Mouse (Mus musculus): ENCODE results near the gene Abhd14b. TPM values are rescaled to one million over a fixed set of nuclear protein-coding genes. Genes with fewer than 3 reads are reported as not detected.

Abhd14b gene
- polyA plus RNA-seq, 1 experiment from 2014 or later, result 11.0 TPM

DNA sequence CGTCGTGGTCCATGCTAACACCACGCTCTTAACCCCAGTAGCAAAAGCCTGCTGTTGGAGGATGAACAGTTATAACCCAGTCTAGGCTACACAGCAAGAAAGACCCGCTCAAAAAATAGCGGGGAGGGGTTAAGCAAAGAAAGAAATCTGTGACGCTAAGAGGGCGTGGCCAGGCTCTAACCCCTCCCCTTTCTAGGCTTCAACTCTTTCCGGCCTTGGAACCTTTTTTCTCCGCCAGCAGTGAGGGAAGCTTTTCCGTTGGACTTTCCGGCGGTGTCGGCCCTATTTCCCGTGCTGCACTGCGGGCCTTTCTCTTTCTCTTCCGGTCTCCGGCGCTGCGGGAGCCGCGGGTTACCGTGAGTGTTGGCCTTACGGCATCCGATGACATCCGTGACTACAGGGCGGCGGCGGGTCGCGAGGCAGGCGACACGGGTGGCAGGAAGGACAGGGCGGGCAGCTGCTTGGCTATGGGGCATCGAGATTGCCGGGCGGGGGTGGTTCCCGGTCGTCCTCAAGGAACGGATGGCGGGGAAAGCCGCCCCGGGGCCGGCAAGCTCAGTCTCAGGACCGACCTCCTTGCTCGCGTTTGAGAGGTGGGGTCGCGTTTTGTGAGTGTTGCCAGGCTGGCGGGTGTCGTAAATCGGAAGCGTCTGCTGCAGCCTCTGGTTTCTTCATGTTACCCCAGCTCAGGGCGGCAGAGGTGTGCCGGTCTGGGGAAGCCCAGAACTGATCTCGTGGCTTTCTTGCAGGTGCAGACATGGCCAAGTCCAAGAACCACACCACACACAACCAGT lies 17.8 kb upstream of the Abhd14b start, which contains the start of gene Rpl29:
TSS of gene Rpl29 (plus strand) at position 234 of the 794 bp plus-strand sequence.
- peak; percentile 92 for ATAC-seq (ENCODE audit: insufficient read depth)
- 0 out of 2 replicates have a peak, but pooled peaks cover 3% of the 10 kb centered on the region for H3K4me1 ChIP-seq (ENCODE audit: insufficient read depth)
- no peaks in the 10 kb centered on the region for H3K27me3 ChIP-seq (ENCODE audit: insufficient read depth, low read length)
- H3K9ac ChIP-seq, result peak within 1 kb of the TSS; percentile 96
- no peaks in the 10 kb centered on the region for H3K9me3 ChIP-seq (ENCODE audit: low read depth, low read length)
- under 1% methylated on average over 55 of the region's 55 CpGs for WGBS
- H3K4me2 ChIP-seq, result peak within 1 kb of the TSS; percentile 89
- peak within 1 kb of the TSS; percentile 87 for H3K4me3 ChIP-seq (ENCODE audit: low read depth, low read length)
- TF ChIP-seq CTCF (IDR thresholded peaks at IDR 0.05; ENCODE audit: low read depth), result no peak
- DNase-seq, result peak; percentile 100
- peak within 1 kb of the TSS; percentile 98 for H3K27ac ChIP-seq (ENCODE audit: low read depth)
- H3K36me3 ChIP-seq (ENCODE audit: insufficient read depth), result peaks cover 39% of the 10 kb centered on the region

DNA sequence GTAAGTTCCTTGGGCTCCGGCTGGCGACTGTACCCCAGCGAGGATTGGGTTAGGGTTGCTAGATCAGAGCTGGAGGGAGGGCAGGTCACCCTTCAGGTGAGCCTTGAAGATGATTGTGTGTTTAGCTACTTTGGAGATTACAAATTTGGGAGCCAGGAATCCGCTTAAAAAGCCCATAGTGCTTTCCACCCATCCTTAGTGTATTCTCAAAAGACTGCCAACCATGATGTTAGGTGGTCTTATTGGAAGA lies 17.3 kb upstream of the Abhd14b start:
- H3K27me3 ChIP-seq (ENCODE audit: insufficient read depth, low read length), result no peaks in the 10 kb centered on the region
- peaks cover 40% of the 10 kb centered on the region for H3K36me3 ChIP-seq (ENCODE audit: insufficient read depth)
- no peaks in the 10 kb centered on the region for H3K9me3 ChIP-seq (ENCODE audit: low read depth, low read length)
- DNase-seq (no peak), ATAC-seq (ENCODE audit: insufficient read depth) (no peak)
- H3K4me2 ChIP-seq, result peak overlapping the region; percentile 89
- H3K27ac ChIP-seq (ENCODE audit: low read depth), result peak overlapping the region; percentile 98
- WGBS, result 3% methylated on average over 4 of the region's 4 CpGs
- peak overlapping the region; percentile 87 for H3K4me3 ChIP-seq (ENCODE audit: low read depth, low read length)
- peak overlapping the region; percentile 96 for H3K9ac ChIP-seq
- no peak for TF ChIP-seq CTCF (IDR thresholded peaks at IDR 0.05; ENCODE audit: low read depth)
- H3K4me1 ChIP-seq (ENCODE audit: insufficient read depth), result 0 out of 2 replicates have a peak, but pooled peaks cover 3% of the 10 kb centered on the region

DNA sequence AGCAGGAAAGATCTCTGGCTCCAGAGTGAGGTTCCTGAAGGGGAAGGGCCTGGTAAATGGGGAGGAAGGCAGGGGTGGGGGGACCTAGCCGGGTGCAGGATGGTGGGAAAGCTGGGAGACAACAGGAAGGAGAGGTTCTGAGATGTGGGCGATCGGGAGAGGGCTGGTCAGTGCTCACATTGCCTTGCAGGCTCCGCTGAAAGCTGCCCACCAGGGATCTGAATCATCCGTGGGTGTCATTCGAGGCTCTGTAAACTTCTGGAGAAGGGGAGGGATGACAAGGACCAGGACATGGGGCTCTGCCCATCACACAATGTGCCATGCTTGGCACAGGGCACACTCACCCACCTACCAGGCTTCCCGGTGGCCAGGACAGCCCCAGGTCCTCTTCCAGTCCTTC lies 13.9 kb upstream of the Abhd14b start:
- no peaks in the 10 kb centered on the region for H3K9me3 ChIP-seq (ENCODE audit: low read depth, low read length)
- peaks cover 40% of the 10 kb centered on the region for H3K36me3 ChIP-seq (ENCODE audit: insufficient read depth)
- peaks cover 3% of the 10 kb centered on the region; the same call in 1 of the 2 replicates for H3K4me1 ChIP-seq (ENCODE audit: insufficient read depth)
- H3K4me3 ChIP-seq (ENCODE audit: low read depth, low read length), result no peak overlapping the region
- H3K4me2 ChIP-seq, result no peak overlapping the region
- DNase-seq, result no peak
- no peaks in the 10 kb centered on the region for H3K27me3 ChIP-seq (ENCODE audit: insufficient read depth, low read length)
- H3K9ac ChIP-seq, result no peak overlapping the region
- WGBS, result 65% methylated on average over 7 of the region's 7 CpGs
- ATAC-seq (ENCODE audit: insufficient read depth), result no peak
- no peak overlapping the region for H3K27ac ChIP-seq (ENCODE audit: low read depth)
- no peak for TF ChIP-seq CTCF (IDR thresholded peaks at IDR 0.05; ENCODE audit: low read depth)

DNA sequence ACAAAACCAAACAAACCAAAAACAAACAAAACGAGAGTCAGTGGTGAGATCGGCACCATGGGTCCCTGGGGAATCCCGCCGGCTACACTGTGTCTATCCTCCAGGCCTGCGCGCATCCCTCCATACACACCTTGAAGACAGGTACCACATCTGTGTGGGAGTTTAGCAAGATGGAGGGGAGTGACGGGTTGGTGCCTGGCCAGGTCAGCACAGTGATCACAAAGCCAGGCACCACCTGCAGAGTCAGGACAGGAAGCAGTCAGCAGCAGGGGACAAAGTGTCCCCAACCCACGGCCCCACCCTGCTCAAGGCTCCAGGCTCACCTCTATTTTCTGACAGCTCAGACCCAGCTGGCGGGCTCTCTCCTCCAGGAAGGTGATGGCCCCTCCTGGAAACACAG lies 10.7 kb upstream of the Abhd14b start:
- Histone ChIP-seq H3K36me3 (ENCODE audit: insufficient read depth) (peaks cover 29% of the 10 kb centered on the region), H3K9me3 (ENCODE audit: low read depth, low read length) (no peaks in the 10 kb centered on the region), H3K27ac (ENCODE audit: low read depth) (no peak overlapping the region), H3K4me1 (ENCODE audit: insufficient read depth) (peaks cover 3% of the 10 kb centered on the region; the same call in 1 of the 2 replicates), H3K4me2 (no peak overlapping the region), H3K27me3 (ENCODE audit: insufficient read depth, low read length) (no peaks in the 10 kb centered on the region), H3K9ac (no peak overlapping the region), H3K4me3 (ENCODE audit: low read depth, low read length) (no peak overlapping the region)
- TF ChIP-seq CTCF (IDR thresholded peaks at IDR 0.05; ENCODE audit: low read depth), result no peak
- 69% methylated on average over 9 of the region's 9 CpGs for WGBS
- ATAC-seq (ENCODE audit: insufficient read depth) (no peak), DNase-seq (no peak)

DNA sequence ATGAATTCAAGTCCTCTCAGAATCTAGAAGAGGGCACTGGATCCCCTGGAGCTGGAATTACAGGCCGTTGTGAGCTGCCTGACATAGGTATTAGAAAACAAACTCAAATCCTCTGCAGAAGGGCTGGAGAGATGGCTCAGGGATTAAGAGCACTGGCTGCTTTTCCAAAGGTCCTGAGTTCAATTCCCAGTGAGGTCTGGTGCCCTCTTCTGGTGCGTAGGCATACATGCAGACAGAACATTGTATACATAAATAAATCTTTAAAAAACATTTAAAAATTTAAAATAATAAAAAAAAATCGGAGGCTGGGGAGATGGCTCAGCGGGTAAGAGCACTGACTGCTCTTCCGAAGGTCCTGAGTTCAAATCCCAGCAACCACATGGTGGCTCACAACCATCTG lies 4.6 kb upstream of the Abhd14b start:
- Histone ChIP-seq H3K9ac (no peak overlapping the region), H3K4me2 (no peak overlapping the region), H3K4me3 (ENCODE audit: low read depth, low read length) (no peak overlapping the region), H3K36me3 (ENCODE audit: insufficient read depth) (0 out of 2 replicates have a peak, but pooled peaks cover 6% of the 10 kb centered on the region), H3K27me3 (ENCODE audit: insufficient read depth, low read length) (no peaks in the 10 kb centered on the region), H3K9me3 (ENCODE audit: low read depth, low read length) (no peaks in the 10 kb centered on the region), H3K27ac (ENCODE audit: low read depth) (no peak overlapping the region), H3K4me1 (ENCODE audit: insufficient read depth) (peaks cover 7% of the 10 kb centered on the region)
- peak; percentile 40 for TF ChIP-seq CTCF (IDR thresholded peaks at IDR 0.05; ENCODE audit: low read depth)
- DNase-seq (no peak), ATAC-seq (ENCODE audit: insufficient read depth) (no peak)
- WGBS, result 73% methylated on average over 5 of the region's 5 CpGs

DNA sequence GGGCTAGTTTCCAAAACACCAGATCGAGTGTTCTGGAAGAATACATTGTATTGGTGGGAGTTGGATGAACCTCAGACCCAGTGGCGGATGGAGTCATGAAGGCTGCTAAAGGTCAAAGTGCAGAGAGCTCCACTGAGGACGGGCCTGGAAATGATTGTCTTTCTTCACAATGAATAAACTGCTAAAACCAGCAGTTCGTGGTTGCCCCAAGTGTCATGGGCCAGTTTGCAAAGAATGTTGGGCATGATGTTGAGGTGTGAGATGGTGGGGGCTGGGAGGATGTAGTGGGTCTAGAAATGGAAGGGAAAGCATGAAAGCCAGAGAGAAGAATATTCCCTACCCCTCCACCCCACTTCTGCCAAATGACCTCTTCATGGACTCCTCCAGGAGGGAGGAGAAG lies 2.4 kb upstream of the Abhd14b start:
- no peak for TF ChIP-seq CTCF (IDR thresholded peaks at IDR 0.05; ENCODE audit: low read depth)
- no peak overlapping the region for H3K4me3 ChIP-seq (ENCODE audit: low read depth, low read length)
- H3K27me3 ChIP-seq (ENCODE audit: insufficient read depth, low read length), result no peaks in the 10 kb centered on the region
- no peaks in the 10 kb centered on the region for H3K9me3 ChIP-seq (ENCODE audit: low read depth, low read length)
- no peak overlapping the region for H3K27ac ChIP-seq (ENCODE audit: low read depth)
- H3K9ac ChIP-seq, result no peak overlapping the region
- DNase-seq, result no peak
- no peak overlapping the region for H3K4me2 ChIP-seq
- H3K36me3 ChIP-seq (ENCODE audit: insufficient read depth), result 0 out of 2 replicates have a peak, but pooled peaks cover 6% of the 10 kb centered on the region
- peaks cover 10% of the 10 kb centered on the region for H3K4me1 ChIP-seq (ENCODE audit: insufficient read depth)
- ATAC-seq (ENCODE audit: insufficient read depth), result no peak
- 72% methylated on average over 4 of the region's 4 CpGs for WGBS

DNA sequence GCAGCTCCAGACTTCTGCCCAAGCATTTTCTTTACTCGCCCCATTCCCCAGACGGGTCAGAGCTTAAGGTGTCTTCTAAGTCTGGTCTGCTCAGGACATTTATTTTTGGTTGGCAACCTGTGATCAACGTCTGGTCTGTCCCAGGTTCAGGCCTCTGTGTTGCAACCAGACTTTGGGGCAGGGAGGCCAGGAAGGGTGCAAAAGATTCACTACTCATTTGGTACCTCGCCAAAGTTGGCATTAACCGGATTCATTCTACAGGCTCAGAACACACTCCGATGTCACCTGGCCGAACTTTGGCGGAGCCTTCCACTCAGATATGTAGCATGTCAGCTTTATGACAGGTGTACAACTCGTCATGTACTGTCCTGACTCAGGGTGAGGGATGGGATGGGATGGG lies 692 bp downstream of the Abhd14b start:
- peak overlapping the region; percentile 54 for H3K4me3 ChIP-seq (ENCODE audit: low read depth, low read length)
- 0 out of 2 replicates have a peak, but pooled peaks cover 3% of the 10 kb centered on the region for H3K36me3 ChIP-seq (ENCODE audit: insufficient read depth)
- H3K27ac ChIP-seq (ENCODE audit: low read depth), result peak overlapping the region; percentile 70; the same call in 1 of the 2 replicates
- peaks cover 34% of the 10 kb centered on the region for H3K4me1 ChIP-seq (ENCODE audit: insufficient read depth)
- peak overlapping the region; percentile 89 for H3K4me2 ChIP-seq
- DNase-seq (no peak), ATAC-seq (ENCODE audit: insufficient read depth) (peak; percentile 16)
- 37% methylated on average over 9 of the region's 9 CpGs for WGBS
- H3K27me3 ChIP-seq (ENCODE audit: insufficient read depth, low read length), result no peaks in the 10 kb centered on the region
- no peak for TF ChIP-seq CTCF (IDR thresholded peaks at IDR 0.05; ENCODE audit: low read depth)
- no peaks in the 10 kb centered on the region for H3K9me3 ChIP-seq (ENCODE audit: low read depth, low read length)
- no peak overlapping the region; the same call in 1 of the 2 replicates for H3K9ac ChIP-seq
